Mouse (Mus musculus): ENCODE measurements around the gene Dock8. TPM values are rescaled to one million over a fixed set of nuclear protein-coding genes. Genes with fewer than 3 reads are reported as not detected.
A peak's percentile ranks its signal among the peaks of the same experiment; 100 is the strongest.

Dock8 gene
- total RNA-seq (2021): 1 to 10 TPM; 3.4 to 3.7 TPM

GRCm38 (mm10) chr19:24999201-24999886 is at the start of gene Dock8:
Dock8 (plus strand) TSS chr19:24999534.
- peak; percentile 43 to 47 for DNase-seq (ENCODE audit: low spot score in 2 of 2)
- intact Hi-C loops (cut with DNase I): no loop called here

- DNase-seq (ENCODE audit: low spot score in 2 of 2): peak; percentile 32 to 67
- intact Hi-C loops (cut with DNase I): loop anchor here (2.0 to 5.0 kb wide), 3 partner anchors 376 to 679 kb away; no protein-coding TSS in a partner anchor
Measured at GRCm38 (mm10) chr19:24958531-24958930, 40.8 kb upstream of the Dock8 start.

- intact Hi-C loops (cut with DNase I): loop anchor here (5.0 kb wide), 2 partner anchors 146 to 171 kb away; no protein-coding TSS in a partner anchor
- peak; percentile 98 for DNase-seq (ENCODE audit: low spot score in 2 of 2)
Measured at GRCm38 (mm10) chr19:24961172-24961962, 38.0 kb upstream of the Dock8 start, which contains the start of gene Cbwd1. Cbwd1 (minus strand) TSS chr19:24961610.

GRCm38 (mm10) chr19:24966203-24966602 is 33.1 kb upstream of the Dock8 start:
- no peak for DNase-seq (ENCODE audit: low spot score in 2 of 2)
- intact Hi-C loops (cut with DNase I): loop anchor here (1.0 kb wide), 1 partner anchor 31 kb away; no protein-coding TSS in a partner anchor

GRCm38 (mm10) chr19:24966941-24967340 is 32.4 kb upstream of the Dock8 start:
- intact Hi-C loops (cut with DNase I): loop anchor here (1.0 kb wide), 1 partner anchor 30 kb away; no protein-coding TSS in a partner anchor
- DNase-seq (ENCODE audit: low spot score in 2 of 2): no peak

GRCm38 (mm10) chr19:24971307-24971706 is 28.0 kb upstream of the Dock8 start:
- peak in 1 of 2 experiments; percentile 4 for DNase-seq (ENCODE audit: low spot score in 2 of 2)
- intact Hi-C loops (cut with DNase I): no loop called here

GRCm38 (mm10) chr19:24972701-24973390 is 26.5 kb upstream of the Dock8 start:
- no peak for DNase-seq (ENCODE audit: low spot score in 2 of 2)
- intact Hi-C loops (cut with DNase I): no loop called here

GRCm38 (mm10) chr19:24977991-24978390 is 21.3 kb upstream of the Dock8 start:
- DNase-seq (ENCODE audit: low spot score in 2 of 2): no peak
- intact Hi-C loops (cut with DNase I): no loop called here

- intact Hi-C loops (cut with DNase I): no loop called here
- DNase-seq (ENCODE audit: low spot score in 2 of 2): no peak
Measured at GRCm38 (mm10) chr19:24978852-24979842, 20.2 kb upstream of the Dock8 start.

- intact Hi-C loops (cut with DNase I): no loop called here
Measured at GRCm38 (mm10) chr19:24981294-24981693, 18.0 kb upstream of the Dock8 start.

GRCm38 (mm10) chr19:24983050-24983449 is 16.3 kb upstream of the Dock8 start:
- intact Hi-C loops (cut with DNase I): no loop called here
- no peak for DNase-seq (ENCODE audit: low spot score in 2 of 2)

More at GRCm38 (mm10) chr19:24981294-24981693, 18.0 kb upstream of the Dock8 start:
- peak; percentile 44 to 70 for DNase-seq (ENCODE audit: low spot score in 2 of 2)

- DNase-seq (ENCODE audit: low spot score in 2 of 2): no peak
- intact Hi-C loops (cut with DNase I): no loop called here
Measured at GRCm38 (mm10) chr19:24983857-24984498, 15.4 kb upstream of the Dock8 start.

- DNase-seq (ENCODE audit: low spot score in 2 of 2): no peak
- intact Hi-C loops (cut with DNase I): no loop called here
Measured at GRCm38 (mm10) chr19:24985045-24985444, 14.3 kb upstream of the Dock8 start.

- DNase-seq (ENCODE audit: low spot score in 2 of 2): no peak
- intact Hi-C loops (cut with DNase I): no loop called here
Measured at GRCm38 (mm10) chr19:24987355-24987754, 12.0 kb upstream of the Dock8 start.

- no peak for DNase-seq (ENCODE audit: low spot score in 2 of 2)
- intact Hi-C loops (cut with DNase I): no loop called here
Measured at GRCm38 (mm10) chr19:24988831-24989230, 10.5 kb upstream of the Dock8 start.

- DNase-seq (ENCODE audit: low spot score in 2 of 2): peak in 1 of 2 experiments; percentile 9
- intact Hi-C loops (cut with DNase I): no loop called here
Measured at GRCm38 (mm10) chr19:24990138-24990822, 9.1 kb upstream of the Dock8 start.

- intact Hi-C loops (cut with DNase I): no loop called here
- DNase-seq (ENCODE audit: low spot score in 2 of 2): no peak
Measured at GRCm38 (mm10) chr19:24993526-24993925, 5.8 kb upstream of the Dock8 start.

- intact Hi-C loops (cut with DNase I): no loop called here
- no peak for DNase-seq (ENCODE audit: low spot score in 2 of 2)
Measured at GRCm38 (mm10) chr19:24994900-24995299, 4.4 kb upstream of the Dock8 start.
